Mouse (Mus musculus) G1E (cell line): ENCODE results near the gene Prf1.

Source experiments
- CTCF ChIP-seq: IDR thresholded peaks from 2 replicates; pipeline ENCODE4 v1.5.1; 2012; ENCODE audit warnings: low read depth, low read length, inconsistent platforms, mixed read lengths
- GATA1 ChIP-seq: IDR thresholded peaks from 2 replicates; pipeline ENCODE4 v1.6.1; 2012; ENCODE audit warnings: borderline replicate concordance, low read length, inconsistent platforms, mixed read lengths
- POLR2AphosphoS5 ChIP-seq: IDR thresholded peaks from 2 replicates; pipeline ENCODE4 v1.6.1; 2012; ENCODE audit warnings: low read depth, low read length, inconsistent platforms; ENCODE audit not compliant: insufficient replicate concordance
- TAL1 ChIP-seq: conservative IDR thresholded peaks from 2 replicates; pipeline ENCODE4 v1.6.1; 2012; ENCODE audit warnings: low read depth, low read length, inconsistent platforms, mixed read lengths

GRCm38 (mm10) chr10:61286246-61286645, 11.4 kb upstream of the Prf1 start:
- TF ChIP-seq CTCF: no peak
- no peak for TF ChIP-seq GATA1
- no peak for TF ChIP-seq POLR2AphosphoS5
- TF ChIP-seq TAL1: no peak
